Mouse (Mus musculus): Measurements from ENCODE around the gene Piezo1. TPM values are rescaled to one million over a fixed set of nuclear protein-coding genes. Genes with fewer than 3 reads are reported as not detected.

Piezo1 gene
- polyA plus RNA-seq, 1 experiment, result 7.6 TPM

DNA sequence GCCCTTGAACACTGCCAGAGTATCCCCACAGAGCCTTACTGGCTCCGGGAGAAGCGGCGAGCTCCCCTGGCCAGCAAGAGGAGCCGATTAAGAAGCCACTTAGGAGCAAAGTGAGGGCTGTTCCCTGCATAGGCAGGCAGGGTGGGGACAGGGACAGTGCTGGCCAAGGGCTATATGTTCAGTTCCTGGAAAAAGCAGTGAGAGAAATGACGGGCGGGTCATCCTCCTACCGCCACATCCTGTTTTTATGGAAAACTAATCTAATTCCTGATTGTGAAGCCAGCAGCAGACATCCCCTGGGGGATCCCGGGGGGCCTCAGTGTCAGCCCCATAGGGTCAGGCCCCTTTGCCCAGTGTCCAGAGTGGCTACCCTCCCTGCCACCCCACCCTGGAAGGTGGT lies 19.8 kb downstream of the Piezo1 start:
- Histone ChIP-seq H3K4me3 (ENCODE audit: insufficient read depth, low read length) (no peak overlapping the region), H3K27ac (ENCODE audit: insufficient read depth, low read length) (no peak overlapping the region), H3K4me1 (ENCODE audit: control insufficient read depth, insufficient read depth, low read length) (no peaks in the 10 kb centered on the region)
- TF ChIP-seq CTCF (IDR thresholded peaks at IDR 0.05; ENCODE audit: extremely low read depth, insufficient read depth, low read length) (no peak), POLR2A (IDR thresholded peaks at IDR 0.05; ENCODE audit: extremely low read depth, insufficient read depth, low read length) (no peak)

DNA sequence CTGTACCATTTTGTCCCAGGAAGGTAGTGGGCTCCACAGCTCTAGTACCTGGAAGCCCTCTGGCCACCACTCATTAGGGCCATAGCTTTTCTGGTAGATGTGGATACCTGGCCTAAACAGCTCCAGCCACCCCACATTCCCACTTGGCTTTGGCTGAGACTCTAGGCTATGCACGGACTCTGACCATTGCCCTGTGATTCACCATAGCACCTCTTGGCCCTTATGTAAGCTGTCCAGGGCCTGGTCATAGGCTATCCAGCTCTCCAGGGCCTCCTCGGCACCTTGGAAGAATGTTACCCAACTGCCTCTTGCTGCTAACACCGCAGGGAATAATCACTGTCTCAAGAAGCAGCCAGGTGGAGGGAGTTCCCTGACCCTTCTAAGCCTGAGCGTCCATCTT lies 22.0 kb downstream of the Piezo1 start:
- no peak overlapping the region for H3K4me3 ChIP-seq (ENCODE audit: insufficient read depth, low read length)
- no peaks in the 10 kb centered on the region for H3K4me1 ChIP-seq (ENCODE audit: control insufficient read depth, insufficient read depth, low read length)
- TF ChIP-seq CTCF (IDR thresholded peaks at IDR 0.05; ENCODE audit: extremely low read depth, insufficient read depth, low read length), result no peak
- no peak for TF ChIP-seq POLR2A (IDR thresholded peaks at IDR 0.05; ENCODE audit: extremely low read depth, insufficient read depth, low read length)
- no peak overlapping the region for H3K27ac ChIP-seq (ENCODE audit: insufficient read depth, low read length)

DNA sequence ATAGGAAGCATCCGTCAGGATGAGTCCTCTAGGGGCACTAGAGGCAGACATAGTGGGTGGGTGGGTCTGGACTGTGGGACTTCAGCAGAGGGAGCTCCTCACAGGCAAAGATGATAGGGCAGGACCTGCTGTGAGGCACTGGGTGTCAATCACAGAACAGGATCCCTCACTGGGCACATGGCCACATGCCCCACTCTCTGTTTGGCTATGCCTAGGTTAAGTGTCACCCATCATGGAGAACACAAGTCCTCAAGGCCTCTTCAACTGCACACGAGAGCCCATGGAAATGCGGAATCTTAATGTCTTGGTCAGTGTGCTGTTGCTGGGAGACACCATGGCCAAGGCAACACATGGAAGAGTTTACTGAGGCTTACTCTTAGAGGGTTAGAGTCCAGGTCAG lies 23.2 kb downstream of the Piezo1 start:
- Histone ChIP-seq H3K4me1 (ENCODE audit: control insufficient read depth, insufficient read depth, low read length) (0 out of 2 replicates have a peak, but pooled peaks cover 1% of the 10 kb centered on the region), H3K27ac (ENCODE audit: insufficient read depth, low read length) (no peak overlapping the region), H3K4me3 (ENCODE audit: insufficient read depth, low read length) (no peak overlapping the region)
- TF ChIP-seq CTCF (IDR thresholded peaks at IDR 0.05; ENCODE audit: extremely low read depth, insufficient read depth, low read length) (no peak), POLR2A (IDR thresholded peaks at IDR 0.05; ENCODE audit: extremely low read depth, insufficient read depth, low read length) (no peak)

DNA sequence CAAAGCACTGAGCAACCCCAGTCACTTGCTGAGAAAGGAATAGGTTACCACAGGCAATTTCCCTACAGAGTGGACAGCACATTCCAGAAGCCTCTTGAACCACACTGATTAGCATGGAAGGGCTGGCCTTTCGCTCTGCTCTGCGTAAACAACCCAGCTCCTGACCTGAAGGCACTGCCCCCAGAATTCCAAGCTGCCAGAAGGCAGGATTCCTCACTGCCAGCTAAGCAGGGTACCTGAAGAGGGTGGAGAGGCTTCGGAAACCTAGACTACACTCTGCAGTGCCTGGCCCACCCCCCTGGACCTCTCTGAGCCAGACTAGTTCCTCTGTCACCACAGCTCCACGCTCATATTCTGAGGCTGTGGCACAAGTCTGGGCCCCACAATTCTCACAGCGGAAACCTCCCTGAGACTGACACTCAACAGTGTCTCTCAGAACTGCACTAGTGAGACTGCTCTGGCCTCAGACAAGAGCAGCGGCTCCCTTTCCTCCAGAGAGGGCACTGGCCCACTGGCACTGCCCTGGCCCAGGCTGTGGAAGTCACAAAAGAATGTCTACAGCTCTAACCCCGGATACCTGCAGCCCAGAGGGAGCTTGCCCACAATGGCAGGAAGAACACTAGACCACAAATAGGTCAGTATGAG lies 24.5 kb downstream of the Piezo1 start:
- H3K4me3 ChIP-seq (ENCODE audit: insufficient read depth, low read length), result no peak overlapping the region
- H3K27ac ChIP-seq (ENCODE audit: insufficient read depth, low read length), result no peak overlapping the region
- H3K4me1 ChIP-seq (ENCODE audit: control insufficient read depth, insufficient read depth, low read length), result 0 out of 2 replicates have a peak, but pooled peaks cover 1% of the 10 kb centered on the region
- no peak for TF ChIP-seq POLR2A (IDR thresholded peaks at IDR 0.05; ENCODE audit: extremely low read depth, insufficient read depth, low read length)
- TF ChIP-seq CTCF (IDR thresholded peaks at IDR 0.05; ENCODE audit: extremely low read depth, insufficient read depth, low read length), result no peak

DNA sequence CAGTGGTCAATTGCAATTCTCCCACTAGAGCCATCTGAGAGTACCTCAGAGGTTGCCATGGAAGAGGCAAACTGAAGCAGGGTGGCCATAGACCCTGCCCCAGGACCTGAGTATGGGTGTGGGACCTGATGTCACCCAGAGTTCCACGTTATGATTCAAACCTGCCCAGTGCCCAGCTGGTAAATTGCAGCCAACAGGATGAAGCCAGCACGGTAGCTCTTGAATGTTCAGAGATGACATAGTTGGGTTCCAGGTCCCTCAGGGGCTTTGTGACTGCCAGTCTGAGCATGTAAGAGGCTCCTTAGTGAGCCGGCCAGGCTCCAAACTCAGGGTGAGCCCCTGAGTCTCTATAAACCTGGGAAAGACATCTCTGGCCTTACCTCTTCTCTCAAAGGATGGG lies 25.0 kb downstream of the Piezo1 start:
- TF ChIP-seq POLR2A (IDR thresholded peaks at IDR 0.05; ENCODE audit: extremely low read depth, insufficient read depth, low read length) (no peak), CTCF (IDR thresholded peaks at IDR 0.05; ENCODE audit: extremely low read depth, insufficient read depth, low read length) (no peak)
- no peak overlapping the region for H3K4me3 ChIP-seq (ENCODE audit: insufficient read depth, low read length)
- 0 out of 2 replicates have a peak, but pooled peaks cover 1% of the 10 kb centered on the region for H3K4me1 ChIP-seq (ENCODE audit: control insufficient read depth, insufficient read depth, low read length)
- H3K27ac ChIP-seq (ENCODE audit: insufficient read depth, low read length), result no peak overlapping the region

DNA sequence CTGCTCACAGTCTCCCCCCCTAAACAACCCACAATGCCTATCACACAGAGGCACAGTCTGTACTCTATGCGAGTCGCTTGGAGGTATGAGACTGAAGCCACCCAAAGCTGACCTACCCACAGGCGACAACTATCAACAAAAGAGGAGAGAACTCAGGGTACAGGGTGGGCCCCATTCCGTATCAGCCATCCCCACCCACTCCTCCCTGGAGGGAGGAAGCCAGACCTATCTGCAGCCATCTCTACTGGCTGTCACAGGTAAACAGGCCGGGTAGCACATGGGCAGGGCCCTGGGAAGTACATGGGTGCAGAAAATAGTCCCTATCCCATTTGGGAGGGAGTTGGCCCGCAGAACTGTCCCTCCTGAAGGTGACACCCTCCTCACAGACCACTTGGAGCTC lies 26.1 kb downstream of the Piezo1 start:
- no peak overlapping the region for H3K27ac ChIP-seq (ENCODE audit: insufficient read depth, low read length)
- no peak for TF ChIP-seq POLR2A (IDR thresholded peaks at IDR 0.05; ENCODE audit: extremely low read depth, insufficient read depth, low read length)
- TF ChIP-seq CTCF (IDR thresholded peaks at IDR 0.05; ENCODE audit: extremely low read depth, insufficient read depth, low read length), result no peak
- H3K4me3 ChIP-seq (ENCODE audit: insufficient read depth, low read length), result no peak overlapping the region
- 0 out of 2 replicates have a peak, but pooled peaks cover 1% of the 10 kb centered on the region for H3K4me1 ChIP-seq (ENCODE audit: control insufficient read depth, insufficient read depth, low read length)

DNA sequence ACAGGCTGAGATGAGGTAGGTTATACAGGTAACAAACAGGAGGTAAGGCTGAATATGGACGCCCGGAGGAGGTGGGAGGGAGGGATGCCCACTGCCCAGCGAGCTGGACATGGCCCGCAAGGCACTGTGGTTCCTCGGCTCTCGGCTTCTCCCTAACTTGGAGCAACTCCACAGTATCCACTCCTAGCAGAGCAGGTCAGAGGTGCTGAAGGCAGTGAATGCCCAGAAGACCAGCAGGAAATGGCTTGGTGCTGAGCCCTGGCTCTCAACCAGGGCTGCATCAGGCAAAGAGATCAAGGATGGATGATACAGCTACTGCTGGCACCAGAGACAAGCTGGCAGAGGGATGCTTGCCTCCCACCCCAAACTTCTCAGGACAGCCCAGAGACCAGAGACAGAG lies 26.6 kb downstream of the Piezo1 start:
- TF ChIP-seq POLR2A (IDR thresholded peaks at IDR 0.05; ENCODE audit: extremely low read depth, insufficient read depth, low read length) (no peak), CTCF (IDR thresholded peaks at IDR 0.05; ENCODE audit: extremely low read depth, insufficient read depth, low read length) (no peak)
- 0 out of 2 replicates have a peak, but pooled peaks cover 1% of the 10 kb centered on the region for H3K4me1 ChIP-seq (ENCODE audit: control insufficient read depth, insufficient read depth, low read length)
- no peak overlapping the region for H3K4me3 ChIP-seq (ENCODE audit: insufficient read depth, low read length)
- H3K27ac ChIP-seq (ENCODE audit: insufficient read depth, low read length), result no peak overlapping the region

DNA sequence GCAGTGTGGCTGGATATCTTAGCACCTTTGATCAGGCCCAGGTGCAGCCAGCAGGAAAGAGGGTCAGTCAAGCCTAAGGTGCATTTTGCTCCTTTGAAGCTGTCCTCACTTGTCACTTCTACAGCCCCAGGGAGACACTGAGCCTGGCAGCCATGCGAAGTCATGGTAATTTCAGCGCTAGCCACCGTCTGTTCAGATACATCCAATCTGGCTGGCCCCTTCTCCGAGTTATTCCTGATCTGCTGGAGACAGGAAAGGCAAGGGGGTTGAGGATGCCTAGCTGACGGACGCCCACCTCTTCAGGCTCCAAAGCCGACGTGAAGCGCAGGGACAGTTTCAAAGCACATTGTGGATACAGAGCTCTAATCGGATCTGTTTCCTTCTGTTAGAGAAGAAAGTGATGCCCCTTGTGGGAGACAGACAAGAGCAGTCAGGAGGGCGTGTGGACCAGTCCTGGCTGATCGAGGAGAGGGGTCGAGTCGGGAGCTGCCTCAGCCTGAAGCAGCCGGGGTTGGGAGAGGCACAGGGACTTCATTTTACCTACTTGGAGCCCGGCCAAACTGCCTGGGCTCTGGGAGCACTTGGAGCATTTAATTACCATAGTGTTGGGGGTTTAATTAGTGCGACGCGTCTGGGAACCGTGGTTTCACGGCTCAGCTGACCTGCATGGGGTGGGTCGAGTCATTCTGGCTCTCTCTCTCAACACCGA lies 27.3 kb downstream of the Piezo1 start:
- no peak for TF ChIP-seq POLR2A (IDR thresholded peaks at IDR 0.05; ENCODE audit: extremely low read depth, insufficient read depth, low read length)
- TF ChIP-seq CTCF (IDR thresholded peaks at IDR 0.05; ENCODE audit: extremely low read depth, insufficient read depth, low read length), result no peak
- Histone ChIP-seq H3K4me3 (ENCODE audit: insufficient read depth, low read length) (no peak overlapping the region), H3K4me1 (ENCODE audit: control insufficient read depth, insufficient read depth, low read length) (0 out of 2 replicates have a peak, but pooled peaks cover 1% of the 10 kb centered on the region), H3K27ac (ENCODE audit: insufficient read depth, low read length) (no peak overlapping the region)

DNA sequence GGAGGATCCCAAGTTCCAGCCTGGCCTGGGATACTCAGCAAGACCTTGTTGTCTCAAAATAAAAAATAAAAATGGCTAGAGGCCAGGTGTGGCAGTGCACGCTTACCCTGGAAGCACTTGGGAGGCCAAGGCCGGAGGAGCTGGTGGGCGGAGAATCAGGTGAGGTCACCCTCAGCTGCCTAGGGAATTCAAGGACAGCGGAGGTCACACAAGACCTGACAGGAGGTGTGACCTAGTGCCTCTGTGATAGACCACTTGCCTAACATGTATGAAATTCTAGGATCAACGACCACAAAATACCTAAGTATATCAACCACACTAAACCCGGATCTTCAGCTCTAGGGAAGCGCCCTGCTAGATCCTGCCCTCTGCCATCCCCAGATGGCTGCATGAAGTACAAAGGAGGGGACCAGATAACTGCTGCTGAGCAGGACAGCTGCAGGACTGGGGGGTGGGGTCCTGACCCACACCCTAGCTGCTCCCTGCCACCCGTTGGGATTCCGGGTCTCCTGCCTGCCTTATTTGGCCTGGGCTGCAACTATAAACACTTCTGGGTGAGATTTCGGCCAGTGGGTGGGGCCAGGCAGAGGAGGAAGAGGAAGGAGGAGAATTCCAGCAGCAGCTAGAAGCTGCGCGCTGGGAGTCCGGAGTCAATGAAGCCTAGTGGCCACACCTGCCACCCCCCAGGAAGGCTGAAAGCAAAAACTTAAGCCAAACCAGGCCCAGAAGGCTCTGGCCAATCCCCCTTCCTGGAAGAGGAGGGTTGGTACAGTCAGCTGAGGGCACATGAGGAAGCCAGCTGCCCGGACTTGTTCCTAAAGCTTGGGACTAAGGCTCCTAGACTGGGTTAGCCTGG lies 28.1 kb downstream of the Piezo1 start:
- no peak for TF ChIP-seq POLR2A (IDR thresholded peaks at IDR 0.05; ENCODE audit: extremely low read depth, insufficient read depth, low read length)
- no peak for TF ChIP-seq CTCF (IDR thresholded peaks at IDR 0.05; ENCODE audit: extremely low read depth, insufficient read depth, low read length)
- H3K4me3 ChIP-seq (ENCODE audit: insufficient read depth, low read length), result no peak overlapping the region
- H3K27ac ChIP-seq (ENCODE audit: insufficient read depth, low read length), result no peak overlapping the region
- H3K4me1 ChIP-seq (ENCODE audit: control insufficient read depth, insufficient read depth, low read length), result 0 out of 2 replicates have a peak, but pooled peaks cover 1% of the 10 kb centered on the region
